Mouse (Mus musculus): Measurements from ENCODE around the gene Nt5c3b.
A peak's percentile ranks its signal among the peaks of the same experiment; 100 is the strongest.

The Nt5c3b gene

GRCm38 (mm10) chr11:100399727-100400538 lies 41.7 kb downstream of the Nt5c3b start:
- no peak for DNase-seq (ENCODE audit: extremely low spot score)

- no peak for DNase-seq (ENCODE audit: extremely low spot score)
Measured at GRCm38 (mm10) chr11:100399320-100399719, 42.3 kb downstream of the Nt5c3b start.

GRCm38 (mm10) chr11:100398517-100398916 lies 43.1 kb downstream of the Nt5c3b start:
- DNase-seq (ENCODE audit: extremely low spot score), result no peak

GRCm38 (mm10) chr11:100397600-100398389 lies 43.8 kb downstream of the Nt5c3b start, which contains the start of gene Jup:
Jup (minus strand) TSS chr11:100397763.
- peak; percentile 99 for DNase-seq (ENCODE audit: extremely low spot score)

GRCm38 (mm10) chr11:100396886-100397599 lies 44.6 kb downstream of the Nt5c3b start:
- no peak for DNase-seq (ENCODE audit: extremely low spot score)

- peak; percentile 32 for DNase-seq (ENCODE audit: extremely low spot score)
Measured at GRCm38 (mm10) chr11:100395861-100396631, 45.6 kb downstream of the Nt5c3b start.

GRCm38 (mm10) chr11:100395200-100395599 lies 46.4 kb downstream of the Nt5c3b start:
- no peak for DNase-seq (ENCODE audit: extremely low spot score)

GRCm38 (mm10) chr11:100394353-100395074 lies 47.1 kb downstream of the Nt5c3b start:
- DNase-seq (ENCODE audit: extremely low spot score), result no peak

GRCm38 (mm10) chr11:100393733-100394132 lies 47.9 kb downstream of the Nt5c3b start:
- DNase-seq (ENCODE audit: extremely low spot score), result no peak

GRCm38 (mm10) chr11:100392958-100393357 lies 48.6 kb downstream of the Nt5c3b start:
- no peak for DNase-seq (ENCODE audit: extremely low spot score)

GRCm38 (mm10) chr11:100391884-100392345 lies 49.7 kb downstream of the Nt5c3b start:
- no peak for DNase-seq (ENCODE audit: extremely low spot score)

- no peak for DNase-seq (ENCODE audit: extremely low spot score)
Measured at GRCm38 (mm10) chr11:100391081-100391883, 50.3 kb downstream of the Nt5c3b start.

GRCm38 (mm10) chr11:100389931-100390445 lies 51.6 kb downstream of the Nt5c3b start:
- no peak for DNase-seq (ENCODE audit: extremely low spot score)

- no peak for DNase-seq (ENCODE audit: extremely low spot score)
Measured at GRCm38 (mm10) chr11:100388588-100388987, 53.0 kb downstream of the Nt5c3b start.

GRCm38 (mm10) chr11:100387589-100388375 lies 53.8 kb downstream of the Nt5c3b start:
- peak; percentile 23 for DNase-seq (ENCODE audit: extremely low spot score)

- no peak for DNase-seq (ENCODE audit: extremely low spot score)
Measured at GRCm38 (mm10) chr11:100387111-100387510, 54.5 kb downstream of the Nt5c3b start.

GRCm38 (mm10) chr11:100386586-100386985 lies 55.0 kb downstream of the Nt5c3b start:
- DNase-seq (ENCODE audit: extremely low spot score), result no peak

- no peak for DNase-seq (ENCODE audit: extremely low spot score)
Measured at GRCm38 (mm10) chr11:100385016-100385415, 56.6 kb downstream of the Nt5c3b start.

GRCm38 (mm10) chr11:100382682-100383081 lies 58.9 kb downstream of the Nt5c3b start:
- DNase-seq (ENCODE audit: extremely low spot score), result no peak

Measured in embryo, embryonic 9.5 days (tissue).